Mouse (Mus musculus) testis, postnatal 14 days (tissue): ENCODE data around the gene Stk10.

Experiments used
- DNase-seq: peaks from one replicate; pipeline ENCODE4 v3.0.0; 2021; ENCODE audit warnings: low spot score

Gene Stk10

DNA sequence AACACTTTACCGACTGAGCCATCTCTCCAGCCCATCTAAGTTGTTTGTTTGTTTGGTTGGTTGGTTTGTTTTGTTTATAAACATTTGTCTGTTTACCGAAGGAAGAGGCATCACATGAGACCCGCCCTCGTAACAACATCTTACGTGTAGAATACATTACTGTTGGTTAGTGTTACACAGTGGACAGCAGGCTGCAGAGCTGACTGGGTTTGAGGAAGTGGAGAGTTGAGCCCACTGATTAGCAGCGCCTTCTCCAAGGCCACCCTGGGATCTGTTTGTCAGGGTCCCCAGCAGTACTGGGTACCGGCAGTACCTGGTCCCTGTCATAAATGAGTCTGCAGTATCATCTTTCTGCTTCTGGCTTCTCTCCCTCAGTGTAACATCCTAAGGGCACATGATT, 35.0 kb downstream of the Stk10 start:
- DNase-seq: no peak

DNA sequence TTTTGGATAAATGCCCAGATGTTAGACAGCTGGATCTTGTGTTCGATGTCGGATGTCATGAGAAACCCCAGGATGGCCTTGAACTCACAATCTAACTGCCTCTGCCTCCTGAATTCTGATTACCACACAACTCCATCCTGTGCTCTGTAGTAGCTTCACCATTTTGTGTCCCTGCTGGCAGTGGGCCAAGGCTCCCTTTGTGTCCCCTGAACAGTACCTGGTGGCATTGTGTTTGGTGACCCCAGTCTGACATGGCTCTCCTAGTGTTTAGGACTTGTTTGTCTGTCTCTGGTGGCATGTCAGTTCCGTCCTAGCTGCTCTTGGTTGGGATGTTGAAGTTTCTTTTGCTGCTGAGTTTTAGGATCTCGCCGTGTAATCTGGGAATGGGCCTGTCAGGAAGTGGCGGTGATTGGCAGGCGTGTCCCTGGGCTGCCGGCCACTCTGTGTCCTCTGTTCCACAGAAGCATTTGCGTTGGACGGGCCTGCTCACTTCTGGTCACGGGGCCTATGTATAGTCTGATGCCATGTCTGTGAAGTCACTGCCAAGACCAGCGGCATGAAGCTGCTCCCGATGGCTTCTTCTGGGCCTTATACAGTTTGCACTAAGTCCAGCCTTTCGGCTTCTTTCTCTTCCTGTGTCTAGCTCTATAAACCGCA, 35.7 kb downstream of the Stk10 start:
- no peak for DNase-seq

DNA sequence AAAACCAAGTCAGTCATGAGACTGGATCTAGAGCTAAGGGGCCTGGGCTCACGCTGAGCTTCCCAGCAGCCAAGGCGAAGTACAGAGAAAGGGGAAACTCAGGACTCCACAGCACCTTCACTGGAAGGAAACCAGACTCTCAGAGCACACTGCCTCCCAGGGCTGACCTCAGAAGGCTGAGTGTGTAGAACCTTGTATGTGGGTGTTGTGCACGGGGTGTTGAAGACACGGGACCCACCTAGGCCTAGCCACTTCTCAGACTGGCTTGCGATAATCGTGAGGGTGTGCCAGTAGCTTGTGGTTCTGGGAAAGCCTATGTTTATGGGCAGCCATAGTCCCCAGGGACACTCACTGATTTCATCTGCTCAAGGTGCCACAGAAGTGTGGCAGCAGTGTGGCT, 38.0 kb downstream of the Stk10 start:
- DNase-seq: no peak

DNA sequence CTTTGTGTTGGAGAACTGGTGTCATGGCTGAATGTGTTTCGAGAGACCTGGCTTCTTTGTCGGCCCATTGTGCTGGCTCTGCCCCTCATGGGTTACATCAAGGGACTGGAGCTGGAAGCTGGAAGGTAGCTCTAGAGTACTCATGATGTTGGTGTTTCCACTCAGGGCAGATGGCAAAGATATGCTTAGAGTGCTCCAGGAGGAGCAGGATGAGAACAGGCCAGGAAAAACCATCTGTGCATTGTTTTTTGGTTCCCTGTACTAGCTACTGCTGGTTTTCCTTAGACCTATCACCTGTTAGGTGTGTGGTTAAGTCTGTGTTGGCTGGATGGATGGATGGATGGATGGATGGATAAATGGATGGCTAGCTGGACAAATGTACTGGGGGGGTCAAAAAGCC, 40.6 kb downstream of the Stk10 start:
- DNase-seq: no peak

DNA sequence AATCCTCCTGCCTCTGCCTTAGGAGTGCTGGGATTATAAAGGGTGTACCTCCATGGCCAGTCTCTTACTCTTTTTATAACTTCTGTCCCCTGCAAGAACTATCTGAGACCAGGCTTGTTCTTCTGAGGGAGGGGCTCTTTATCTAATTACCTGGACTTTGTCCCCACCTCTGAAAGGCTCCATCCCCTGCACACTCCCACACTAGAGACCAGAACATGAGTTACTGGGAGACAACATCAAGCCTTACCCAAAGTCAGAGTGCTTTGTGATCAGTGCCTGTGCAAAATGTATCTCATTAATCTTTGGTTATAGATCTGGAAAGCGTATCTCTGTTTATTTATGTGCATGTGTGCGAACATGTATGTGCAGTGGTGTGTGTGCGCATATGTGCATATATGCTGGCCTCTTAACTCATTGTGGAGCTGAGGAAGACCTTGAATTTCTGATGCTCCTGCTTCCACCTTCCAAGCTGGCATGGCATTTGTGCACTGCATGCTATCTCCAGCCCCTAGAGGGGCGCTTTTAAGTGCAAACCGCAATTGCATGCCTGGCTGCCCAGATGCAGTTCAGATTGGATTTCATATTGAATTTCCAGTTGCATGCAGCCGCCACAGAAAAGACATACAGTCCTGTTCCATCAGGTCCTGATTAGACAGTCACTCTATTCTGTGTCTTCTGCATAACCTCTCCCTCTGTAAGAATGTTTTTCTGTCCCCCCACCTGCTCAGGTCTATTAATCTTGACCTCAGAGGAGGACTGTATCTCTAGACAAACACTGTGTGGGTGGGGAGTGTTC, 43.1 kb downstream of the Stk10 start:
- no peak for DNase-seq

DNA sequence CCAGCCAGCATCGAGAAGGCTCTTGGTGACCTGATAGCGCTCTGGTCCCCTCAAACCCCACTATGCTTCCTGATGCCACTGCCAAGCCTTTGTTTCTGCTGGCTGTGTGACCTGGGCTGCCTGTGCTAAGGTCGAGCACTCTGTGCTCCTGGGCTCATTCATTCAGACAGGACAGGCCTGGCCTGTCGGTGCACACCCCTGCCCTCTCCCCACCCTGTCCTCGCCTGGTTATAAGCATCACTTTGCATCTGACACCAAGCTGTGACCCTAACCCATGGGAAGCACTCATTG, 43.6 kb downstream of the Stk10 start:
- DNase-seq: no peak

DNA sequence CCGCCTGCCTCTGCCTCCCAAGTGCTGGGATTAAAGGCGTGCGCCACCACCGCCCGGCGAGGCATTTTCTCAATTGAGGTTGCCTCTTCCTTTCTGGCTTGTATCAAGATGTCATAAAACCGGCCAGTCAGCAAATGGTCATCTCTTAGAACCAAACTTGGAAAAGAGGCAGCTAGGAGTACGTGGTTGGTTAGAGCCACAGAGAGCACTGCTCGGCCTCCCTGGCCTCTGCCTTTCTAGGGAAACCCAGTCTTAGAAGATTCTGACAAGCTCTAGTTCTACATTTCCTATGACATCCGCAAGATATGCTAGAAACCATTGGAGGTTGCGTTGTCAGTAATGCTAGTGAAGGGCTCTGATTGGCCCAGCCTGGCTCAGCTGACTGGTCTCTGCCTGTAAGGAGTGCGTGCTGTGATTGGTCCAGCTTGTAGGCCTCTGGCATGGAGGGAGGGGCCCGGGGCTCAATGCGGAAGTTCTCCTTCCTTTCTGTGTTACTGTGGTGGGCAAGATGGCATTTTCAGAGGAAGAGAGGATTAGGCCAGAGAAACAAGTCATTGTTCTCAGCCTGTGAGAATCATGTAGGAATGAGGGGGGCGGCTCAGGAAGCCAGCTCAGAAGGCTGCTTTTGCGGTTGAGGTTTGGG, 47.3 kb downstream of the Stk10 start:
- DNase-seq: peak; percentile 84

DNA sequence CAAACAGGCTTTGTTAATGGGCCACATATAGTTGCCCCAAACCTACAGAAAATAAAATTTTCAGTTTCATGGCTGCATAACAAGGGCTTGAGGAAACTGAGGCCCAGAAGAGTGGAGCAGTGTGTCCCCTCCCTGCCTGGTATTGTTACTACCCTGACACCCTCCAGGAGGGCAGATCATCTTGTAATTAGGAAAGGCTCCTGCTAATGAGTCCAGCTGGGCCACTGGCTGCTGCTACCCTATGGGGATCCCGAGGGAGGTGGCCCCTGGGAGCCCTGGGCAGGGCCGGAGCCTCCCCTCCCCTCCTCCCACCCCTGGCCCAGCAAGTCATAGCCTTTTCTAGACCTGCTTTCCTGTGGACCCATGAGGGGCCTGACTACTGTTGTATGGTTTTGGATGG, 47.9 kb downstream of the Stk10 start:
- DNase-seq: no peak

DNA sequence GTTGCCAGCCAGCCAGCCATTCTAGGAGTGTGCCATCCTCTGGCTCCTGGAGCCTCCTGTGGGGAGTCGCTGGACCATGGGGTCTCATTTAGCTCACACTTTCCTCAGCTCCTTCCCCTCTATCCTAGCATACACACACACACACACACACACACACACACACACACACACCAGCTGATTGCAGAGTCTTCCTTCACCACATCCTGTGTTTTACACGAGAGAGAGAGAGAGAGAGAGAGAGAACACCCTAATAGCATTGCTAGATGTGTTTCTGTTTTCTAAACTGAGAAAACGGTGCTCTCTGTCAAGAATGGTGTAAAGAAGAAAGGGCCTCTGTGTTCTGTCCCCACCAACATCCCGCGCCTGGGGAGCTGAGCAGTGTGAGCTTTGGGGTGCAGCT, 49.7 kb downstream of the Stk10 start:
- no peak for DNase-seq

DNA sequence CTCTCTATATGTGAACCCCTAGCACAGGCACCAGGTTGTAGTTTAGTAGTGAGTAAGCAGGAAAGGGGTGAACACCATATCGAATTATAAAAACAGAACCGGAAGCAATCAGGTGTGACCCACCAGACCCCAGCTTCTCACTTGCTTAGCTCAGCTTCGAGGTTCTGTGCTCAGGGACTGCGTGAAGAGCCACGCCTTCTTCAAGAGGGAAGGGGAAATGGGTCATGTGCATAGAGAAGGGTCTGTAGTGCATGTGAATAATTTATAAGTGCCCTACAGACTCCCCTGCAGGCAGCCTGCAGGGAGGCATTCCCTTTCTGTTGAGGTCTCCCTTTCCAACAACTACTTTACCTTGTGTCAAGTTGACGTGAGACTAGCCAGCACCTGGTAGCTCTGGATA, 52.9 kb downstream of the Stk10 start:
- DNase-seq: no peak

DNA sequence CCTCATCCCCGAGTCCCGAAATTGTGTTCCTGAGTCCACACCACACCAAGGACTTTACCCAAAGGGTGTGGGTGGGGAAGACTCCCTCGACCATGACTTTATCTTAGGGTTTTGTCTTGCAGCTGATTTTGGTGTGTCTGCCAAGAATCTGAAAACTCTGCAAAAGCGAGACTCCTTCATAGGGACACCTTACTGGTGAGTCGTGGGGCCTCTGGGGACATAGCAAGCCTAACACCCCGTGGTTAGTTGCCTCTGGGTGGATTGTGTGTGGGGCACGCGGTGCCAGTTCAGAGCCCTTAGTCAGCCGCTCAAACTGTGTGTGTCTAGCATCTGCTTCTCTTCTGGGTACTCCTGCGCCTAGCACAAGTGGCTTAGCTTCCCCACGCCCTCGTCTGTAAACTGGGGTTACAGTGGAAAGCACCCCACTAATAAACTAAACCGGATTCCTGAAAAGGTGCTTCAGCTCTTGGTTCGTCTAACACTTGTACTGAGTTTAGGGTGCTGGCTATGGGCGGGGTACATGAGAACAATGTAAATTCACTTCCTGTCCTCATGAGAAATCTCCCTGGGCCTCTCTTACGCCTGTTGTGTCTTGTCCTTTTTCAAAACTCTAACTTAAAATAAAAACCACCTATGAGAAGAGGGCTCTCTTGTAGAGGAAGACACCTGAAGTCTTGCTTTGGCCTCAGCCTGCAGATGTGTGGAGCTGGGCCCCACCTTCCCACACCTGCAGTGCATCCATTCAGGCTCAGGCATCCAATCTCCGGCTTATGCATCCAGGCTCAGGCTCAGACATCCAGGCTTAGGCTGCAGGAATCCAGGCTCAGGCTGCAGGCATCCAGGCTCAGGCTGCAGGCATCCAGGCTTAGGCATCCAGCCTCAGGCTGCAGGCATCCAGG, 54.3 kb downstream of the Stk10 start:
- no peak for DNase-seq

DNA sequence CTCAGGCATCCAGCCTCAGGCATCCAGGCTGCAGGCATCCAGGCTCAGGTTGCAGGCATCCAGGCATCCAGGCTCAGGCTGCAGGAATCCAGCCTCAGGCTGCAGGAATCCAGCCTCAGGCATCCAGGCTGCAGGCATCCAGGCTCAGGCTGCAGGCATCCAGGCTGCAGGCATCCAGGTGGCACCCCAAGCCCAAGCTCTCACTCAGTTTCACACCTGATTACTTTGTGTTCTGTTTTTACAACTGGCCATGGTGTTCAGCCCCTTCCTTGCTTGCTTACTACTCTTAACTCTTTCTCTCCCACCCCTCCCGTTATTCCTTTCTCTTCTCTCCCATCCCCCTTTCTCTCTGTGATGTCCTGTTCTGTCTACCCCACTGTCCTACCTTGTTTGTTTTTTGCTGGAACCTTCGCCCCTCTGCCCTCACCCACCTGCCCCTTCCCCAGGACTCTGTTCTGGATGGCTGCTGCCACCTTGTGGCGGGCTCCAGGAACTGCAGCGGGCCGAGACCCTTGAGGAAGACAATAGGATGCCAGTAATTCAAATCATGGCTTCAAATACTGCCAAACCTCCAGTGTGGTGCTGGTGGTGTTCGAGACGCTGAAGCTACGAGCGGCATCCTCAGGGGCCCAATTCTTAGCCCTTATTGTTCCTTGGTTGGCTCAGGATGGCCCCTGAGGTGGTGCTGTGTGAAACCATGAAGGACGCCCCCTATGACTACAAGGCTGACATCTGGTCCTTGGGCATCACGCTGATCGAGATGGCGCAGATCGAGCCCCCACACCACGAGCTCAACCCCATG, 55.2 kb downstream of the Stk10 start:
- DNase-seq: peak; percentile 61

DNA sequence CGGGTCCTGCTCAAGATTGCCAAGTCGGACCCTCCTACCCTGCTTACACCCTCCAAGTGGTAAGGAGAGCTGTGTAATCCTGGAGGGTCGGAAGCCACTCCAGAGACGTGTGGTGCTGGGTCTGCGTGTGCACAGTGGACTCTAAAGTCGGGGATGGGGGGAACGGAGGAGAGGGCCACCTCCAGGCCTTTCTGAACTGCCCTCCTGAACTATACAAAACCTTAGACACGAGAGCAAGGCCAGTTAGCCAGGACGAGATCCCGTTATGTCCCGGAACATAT, 55.7 kb downstream of the Stk10 start:
- DNase-seq: no peak

DNA sequence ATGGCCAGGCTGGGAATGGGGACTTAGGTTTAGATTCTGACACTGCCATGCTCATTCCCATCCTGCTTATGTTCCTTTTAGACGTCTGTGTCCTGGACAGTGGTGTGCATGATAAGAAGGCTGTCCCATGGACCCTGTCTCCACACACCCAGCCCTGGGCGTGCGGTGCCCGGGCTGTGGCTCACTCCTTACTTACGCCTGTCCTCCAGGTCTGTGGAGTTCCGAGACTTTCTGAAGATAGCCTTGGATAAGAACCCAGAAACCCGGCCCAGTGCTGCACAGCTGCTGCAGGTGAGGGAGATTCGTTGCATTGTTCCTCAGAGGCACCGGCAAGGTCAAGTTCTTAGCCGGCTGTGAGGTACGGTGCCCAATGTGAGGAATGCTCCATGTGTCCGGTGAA, 56.1 kb downstream of the Stk10 start:
- no peak for DNase-seq

DNA sequence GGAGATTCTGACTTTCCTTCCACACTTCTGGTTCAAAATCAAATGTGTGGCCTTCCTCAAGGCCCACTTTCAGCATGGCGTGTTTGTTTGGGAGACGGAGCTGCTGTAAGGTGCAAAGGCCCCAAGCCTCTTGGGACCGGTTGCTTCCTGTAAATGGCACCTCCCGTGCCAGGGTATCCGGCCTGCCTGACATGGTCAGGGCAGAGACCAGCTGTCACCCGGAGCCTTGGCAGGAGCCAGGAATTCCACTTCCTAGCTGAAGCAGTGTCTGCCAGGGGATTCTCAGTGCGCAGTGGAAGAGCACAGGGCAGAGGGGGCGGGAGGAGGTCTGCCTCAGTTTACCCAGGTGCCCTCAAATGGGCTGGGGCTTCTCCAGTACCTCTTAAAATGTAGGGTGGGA, 56.7 kb downstream of the Stk10 start:
- DNase-seq: no peak

DNA sequence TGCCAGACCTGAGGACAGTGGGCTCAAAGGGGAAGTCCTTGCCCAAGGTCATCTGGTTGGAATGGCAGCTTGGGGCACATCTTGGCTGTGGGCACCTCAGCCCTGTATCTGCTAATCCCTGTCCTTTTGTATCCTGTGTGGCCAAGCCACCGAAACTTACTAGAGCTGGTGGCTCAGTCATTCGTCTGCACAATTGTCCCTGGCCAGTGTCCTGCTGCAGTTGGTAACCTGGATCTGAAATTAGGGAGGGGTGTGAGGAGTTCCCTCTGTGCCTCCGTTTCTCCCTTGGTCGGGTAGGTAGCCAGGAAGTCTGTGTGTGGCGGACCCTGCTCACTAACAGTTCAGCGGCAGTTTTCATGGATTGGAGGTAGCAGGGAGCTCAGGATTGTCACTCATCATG, 57.1 kb downstream of the Stk10 start:
- no peak for DNase-seq

DNA sequence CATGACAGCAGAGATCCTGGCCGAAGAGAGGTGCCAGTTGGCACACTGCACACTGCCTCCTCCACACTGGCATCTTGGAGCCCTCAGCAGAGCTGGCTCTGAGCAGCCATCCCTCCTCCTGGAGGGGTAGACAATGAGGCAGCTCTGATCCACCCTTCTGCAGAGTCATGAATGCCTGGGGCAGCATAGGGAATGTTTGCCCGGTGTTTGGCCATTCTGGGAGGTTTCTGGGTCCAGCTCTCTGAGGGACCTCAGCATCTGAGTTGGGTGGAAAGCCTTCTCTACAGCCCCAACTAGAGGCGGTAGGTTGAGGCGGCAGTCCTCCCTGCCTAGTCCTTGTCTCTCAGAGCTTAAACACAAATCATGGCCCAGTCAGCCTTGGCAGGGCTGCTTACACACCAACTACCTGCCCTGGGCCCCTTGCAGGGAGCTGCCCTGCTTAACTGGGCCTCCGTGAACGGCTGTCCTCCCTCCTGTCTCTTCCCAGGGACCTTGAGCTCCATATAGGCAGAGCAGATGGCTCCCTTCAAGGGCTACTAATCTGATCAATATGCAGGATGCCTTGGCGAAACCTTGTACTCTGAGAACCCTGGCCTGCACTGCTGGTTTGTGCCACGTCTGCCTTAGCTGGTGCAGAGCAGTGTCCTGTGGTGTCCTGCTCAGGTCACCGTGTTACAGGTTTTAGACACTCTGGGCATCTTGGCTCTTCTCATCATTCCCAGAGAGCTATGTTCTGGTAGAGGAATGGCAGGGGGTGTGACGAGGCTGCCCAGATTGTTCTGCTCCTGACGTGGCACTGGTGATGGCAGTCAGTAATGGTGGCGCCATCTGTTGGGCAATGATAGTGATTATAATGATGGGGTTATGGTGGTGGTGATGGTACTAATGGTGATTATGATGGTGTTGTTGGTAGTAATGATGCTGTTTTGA, 59.1 kb downstream of the Stk10 start:
- DNase-seq: peak; percentile 42

DNA sequence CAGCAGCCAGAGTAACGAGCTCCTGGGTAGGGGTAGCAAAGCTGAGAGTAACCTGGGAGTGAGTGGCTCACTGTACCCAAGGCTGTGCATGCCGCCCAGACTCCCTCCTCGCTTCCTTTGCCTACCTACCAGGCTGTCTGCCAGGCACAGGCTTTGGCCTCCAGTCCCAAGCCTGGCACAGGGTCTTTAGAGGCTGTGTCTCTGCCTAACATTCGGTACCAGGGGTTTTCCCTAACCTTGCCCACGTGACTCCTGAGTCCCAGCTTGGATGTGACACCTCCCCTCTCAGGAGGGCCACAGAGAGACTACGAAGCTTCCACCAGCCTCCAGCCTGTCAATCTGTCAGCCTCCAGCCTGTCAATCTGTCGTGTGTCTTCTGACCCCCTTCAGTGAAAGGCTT, 60.0 kb downstream of the Stk10 start:
- DNase-seq: no peak

DNA sequence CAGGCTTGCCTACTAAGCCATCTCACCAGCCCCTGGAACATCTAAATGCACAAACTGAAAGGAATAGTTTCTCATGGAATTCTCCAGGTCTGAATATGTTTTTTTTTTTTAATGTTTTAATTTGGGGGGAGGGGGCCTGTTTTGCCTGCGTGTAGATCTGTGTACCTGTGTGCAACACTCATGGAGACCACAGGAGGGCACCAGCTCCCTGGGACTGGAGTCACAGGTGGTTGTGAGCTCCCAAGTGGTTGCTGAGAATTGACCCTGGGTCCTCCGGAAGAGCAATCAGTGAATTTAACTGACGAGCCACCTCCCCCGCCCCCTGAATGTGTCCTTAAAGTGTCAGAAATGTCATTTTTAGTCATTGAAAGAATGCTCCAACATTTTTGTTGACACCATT, 61.0 kb downstream of the Stk10 start:
- no peak for DNase-seq

DNA sequence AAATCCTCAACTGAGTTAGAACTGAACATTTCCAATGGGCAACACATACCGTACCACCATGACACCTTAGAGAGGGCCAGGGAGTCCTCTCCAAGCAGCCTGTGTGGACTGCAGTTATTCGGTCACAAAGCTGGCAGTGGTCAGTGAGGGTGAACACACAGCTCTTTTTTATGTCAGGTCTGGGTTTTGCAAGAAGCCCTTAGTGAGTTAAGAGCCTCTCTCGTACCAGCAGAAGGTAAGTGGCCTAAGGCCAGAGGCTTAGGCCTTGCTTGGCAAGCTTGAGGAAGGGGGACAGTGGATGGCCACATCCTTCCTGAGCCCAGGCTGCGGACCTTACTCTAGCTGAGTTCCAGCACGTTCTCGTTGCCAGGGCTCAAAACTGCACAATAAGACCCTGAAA, 67.3 kb downstream of the Stk10 start:
- no peak for DNase-seq
